Mouse (Mus musculus) large intestine, adult 2 months (tissue): ENCODE results near the gene Sesn3. TPM values are rescaled to one million over a fixed set of nuclear protein-coding genes. Genes with fewer than 3 reads are reported as not detected.

Experiments used
- DNase-seq: peaks from one replicate; pipeline ENCODE4 v3.0.0-alpha.2; 2012; ENCODE audit warnings: low read depth, low spot score
- WGBS: fragments of 180-500 bp; shearing (Covaris S2); methylation state at CpG from one replicate; pipeline ENCODE4 v1.1.7; 2018; 5-methylcytosine and 5-hydroxymethylcytosine counted together
- polyA plus RNA-seq: library from polyadenylated mRNA; depleted of rRNA; stranded (reverse); fragments of >200 nt; gene quantifications from 2 replicates; pipeline ENCODE4 v1.2.3, GENCODE M21; 2012

Gene Sesn3
- polyA plus RNA-seq, 1 experiment = 3.2 TPM

DNA sequence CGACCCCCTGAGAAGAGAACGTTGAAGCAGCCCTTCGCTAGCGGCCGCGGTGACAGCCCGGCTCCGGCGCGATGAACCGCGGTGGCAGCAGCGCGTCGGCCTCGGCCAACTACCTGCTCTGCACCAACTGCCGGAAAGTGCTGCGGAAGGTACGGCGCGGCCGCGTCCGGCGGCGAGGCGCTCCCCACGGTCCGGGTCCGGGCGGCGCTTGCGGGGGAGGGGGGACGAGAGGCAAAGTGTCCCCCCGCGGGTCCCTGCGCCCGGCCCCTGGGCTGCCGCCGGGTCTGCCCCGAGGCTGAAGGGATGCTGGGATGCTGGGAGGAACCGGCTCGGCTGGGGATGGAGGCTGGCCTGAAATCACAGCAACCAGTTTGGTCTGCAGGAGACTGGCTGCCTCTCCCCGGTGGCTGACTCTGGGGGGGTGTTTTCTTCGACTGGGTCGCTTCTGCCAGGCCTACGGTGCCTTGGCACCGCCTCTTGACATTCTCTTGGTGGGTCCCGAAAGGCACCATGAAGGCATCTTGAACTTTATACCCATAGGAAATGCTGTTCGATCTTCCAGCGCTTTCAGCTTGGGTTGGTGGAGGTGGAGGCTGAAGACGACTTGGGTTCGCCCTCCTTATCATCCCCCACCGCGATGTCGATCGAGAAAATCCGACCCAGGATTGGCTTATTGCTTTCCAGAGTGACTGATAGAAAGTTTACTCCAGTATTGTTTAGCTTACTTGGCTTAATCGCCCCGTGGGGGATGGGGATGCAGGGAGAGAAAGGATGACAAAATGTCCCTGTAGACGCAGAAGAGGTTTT is 1.8 kb downstream of the Sesn3 start:
- DNase-seq = no peak
- WGBS = 1% methylated on average over 61 of the region's 61 CpGs

DNA sequence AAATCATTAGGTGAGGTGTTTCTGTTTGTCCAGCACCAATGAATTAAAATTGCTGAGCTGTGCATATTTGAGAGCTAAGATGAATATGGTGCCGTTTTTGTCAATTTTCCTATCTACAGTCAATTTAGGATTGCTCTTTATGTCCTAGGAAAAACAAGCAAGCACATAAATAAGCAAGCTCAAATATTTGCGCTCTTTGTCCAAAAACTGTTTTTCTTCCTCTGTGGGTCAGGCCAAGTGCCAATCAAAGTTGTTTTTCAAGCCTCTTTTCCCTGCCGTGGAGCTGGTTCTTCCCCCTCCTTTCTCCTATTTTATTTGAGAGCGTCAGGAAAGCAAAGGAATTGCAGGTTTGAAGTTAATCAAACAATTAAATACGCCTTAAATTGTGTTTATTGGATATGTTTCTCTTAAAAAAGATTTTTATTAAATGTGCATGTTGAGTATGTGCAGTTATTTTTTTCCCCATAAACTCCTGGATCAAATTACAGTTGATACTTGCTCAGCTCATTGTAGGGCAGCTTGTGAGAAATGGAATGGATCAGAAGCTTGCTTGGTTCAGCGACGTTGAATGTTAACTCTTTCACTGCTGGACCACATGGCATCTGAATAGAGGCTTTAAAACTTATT is 2.6 kb downstream of the Sesn3 start:
- DNase-seq = no peak
- 3% methylated on average over 7 of the region's 7 CpGs for WGBS

DNA sequence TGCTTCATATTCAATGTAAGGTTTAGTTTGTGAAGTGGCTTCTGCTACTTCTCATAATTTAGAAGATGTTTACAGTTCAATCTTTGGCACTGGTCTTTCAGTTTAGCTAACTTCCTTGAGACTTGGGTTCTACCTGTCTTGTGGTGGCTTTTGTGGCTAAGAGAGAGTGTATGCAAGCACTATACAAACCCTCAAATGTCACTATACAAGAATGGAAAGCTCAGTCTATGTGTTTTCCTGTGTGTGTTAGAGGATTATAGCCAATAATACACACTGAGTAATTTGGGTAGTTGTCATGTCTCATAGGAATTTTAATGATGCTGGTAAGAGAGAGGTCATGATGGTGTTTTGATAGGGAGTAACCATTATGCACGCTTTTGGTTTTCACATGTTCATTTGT is 5.8 kb downstream of the Sesn3 start:
- 62% methylated on average over 1 of the region's 1 CpGs for WGBS

DNA sequence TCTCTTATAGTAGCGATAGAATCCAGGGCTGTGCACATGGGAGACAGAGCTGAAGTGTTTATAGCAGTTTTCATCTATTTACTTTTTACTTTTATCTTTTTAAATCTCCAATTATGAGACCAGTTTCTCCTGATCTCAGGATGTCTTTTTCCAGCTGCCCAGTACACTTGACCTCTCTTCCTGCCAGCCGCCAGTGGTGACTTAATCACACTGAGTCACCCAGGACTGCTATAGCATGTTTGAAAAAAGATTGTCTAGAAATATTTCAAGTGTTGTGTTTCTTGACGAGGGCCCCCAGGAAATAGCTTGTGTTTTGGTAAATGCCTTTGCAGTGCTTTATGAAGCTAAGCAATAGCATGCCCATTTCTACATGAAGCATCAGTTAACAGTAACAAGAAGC is 10.2 kb downstream of the Sesn3 start:
- DNase-seq = no peak
- 52% methylated on average over 3 of the region's 3 CpGs for WGBS

More for the DNA sequence above, 5.8 kb downstream of the Sesn3 start:
- DNase-seq = no peak

DNA sequence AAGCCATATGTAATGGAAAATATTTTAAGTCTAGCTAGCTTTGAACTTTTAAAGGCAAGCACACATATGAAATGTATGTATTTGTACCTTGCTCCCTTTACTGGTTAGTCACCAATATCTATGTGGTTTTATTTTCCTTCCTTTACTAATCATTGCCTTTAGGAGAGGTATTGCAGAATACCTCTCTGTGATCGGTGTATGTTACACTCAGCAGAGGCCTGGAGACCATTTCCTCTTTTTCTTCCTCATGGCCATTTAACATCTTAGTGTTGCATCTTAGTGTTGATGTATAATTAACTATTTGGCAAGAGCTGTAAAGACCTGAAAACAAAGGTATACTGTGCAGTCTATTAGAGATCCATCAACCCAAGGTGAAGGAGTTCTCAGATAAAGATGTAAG is 12.4 kb downstream of the Sesn3 start:
- 46% methylated on average over 1 of the region's 1 CpGs for WGBS

DNA sequence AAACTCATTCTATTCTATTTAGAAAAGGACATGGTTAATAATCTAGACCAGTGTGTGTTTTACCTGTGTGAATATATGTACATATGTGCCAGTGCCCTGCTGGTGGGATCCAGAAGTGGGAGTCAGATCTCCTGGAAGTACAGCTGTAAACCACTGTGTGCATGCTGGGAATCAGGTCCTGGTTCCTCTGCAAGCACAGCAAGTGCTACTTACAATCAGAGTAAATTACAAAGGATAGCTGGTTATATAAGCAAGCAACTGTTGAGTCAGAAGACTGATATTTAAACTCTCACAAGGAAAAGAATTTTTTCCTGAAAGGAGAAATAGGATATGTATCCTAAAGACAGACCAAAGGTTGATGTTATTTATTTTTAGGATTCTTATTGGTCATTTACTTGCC is 13.6 kb downstream of the Sesn3 start:
- no peak for DNase-seq

More for the DNA sequence above, 12.4 kb downstream of the Sesn3 start:
- DNase-seq = no peak

DNA sequence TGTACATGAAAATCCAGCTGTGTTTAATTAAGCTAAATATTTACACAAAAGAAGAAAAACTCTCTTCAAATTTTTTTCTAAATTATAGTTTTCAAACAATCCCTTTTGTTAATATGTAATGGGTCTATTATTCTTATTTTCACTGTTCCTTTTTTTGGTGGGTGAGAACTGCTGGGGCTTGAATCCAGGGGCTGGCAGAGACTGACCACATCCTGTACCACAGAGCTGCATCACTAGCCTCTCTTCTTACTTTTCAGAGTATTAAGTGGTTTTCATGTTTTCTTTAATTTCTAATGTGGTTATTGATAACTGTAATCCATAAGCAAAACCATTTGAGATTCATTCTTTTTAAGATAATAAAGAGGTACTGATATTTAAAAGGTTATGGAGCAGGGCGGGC is 19.0 kb downstream of the Sesn3 start:
- WGBS = 98% methylated on average over 1 of the region's 1 CpGs
- no peak for DNase-seq

DNA sequence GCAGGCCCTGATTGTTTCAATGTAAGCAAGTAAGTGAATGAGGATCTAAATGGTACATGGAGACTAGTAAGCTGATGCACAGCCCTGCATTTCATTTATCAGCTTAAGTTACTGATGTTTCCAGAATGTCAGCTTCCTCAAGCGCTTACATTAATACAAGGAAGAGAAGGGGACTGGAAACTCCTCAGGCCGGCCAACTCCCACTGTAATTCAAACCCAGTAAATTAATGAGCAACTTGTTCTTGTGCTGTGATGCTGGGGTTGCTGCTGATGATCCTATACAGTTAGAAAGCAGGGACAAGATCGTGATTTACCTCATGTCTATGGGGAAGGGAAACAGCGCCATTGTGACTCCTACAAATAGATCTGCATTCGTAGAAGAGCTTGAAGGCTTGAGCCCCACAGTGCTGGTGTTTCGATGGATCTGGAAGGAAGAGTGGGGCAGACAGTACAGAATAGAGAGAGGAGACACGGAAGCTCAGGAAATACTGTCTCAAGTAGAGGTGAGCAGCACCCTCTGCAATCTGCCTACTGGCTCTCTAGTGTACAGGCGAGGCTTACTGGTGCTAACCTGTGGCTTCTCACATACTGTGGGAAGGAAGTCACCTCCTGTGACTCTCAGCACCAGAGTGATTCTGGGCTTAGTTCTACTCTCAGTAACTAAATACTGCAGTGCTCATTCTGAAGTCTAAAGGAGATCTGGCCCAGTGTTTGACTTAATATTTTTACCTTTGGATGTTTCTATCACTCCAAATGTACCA is 21.0 kb downstream of the Sesn3 start:
- WGBS = 84% methylated on average over 8 of the region's 8 CpGs
- DNase-seq = no peak

DNA sequence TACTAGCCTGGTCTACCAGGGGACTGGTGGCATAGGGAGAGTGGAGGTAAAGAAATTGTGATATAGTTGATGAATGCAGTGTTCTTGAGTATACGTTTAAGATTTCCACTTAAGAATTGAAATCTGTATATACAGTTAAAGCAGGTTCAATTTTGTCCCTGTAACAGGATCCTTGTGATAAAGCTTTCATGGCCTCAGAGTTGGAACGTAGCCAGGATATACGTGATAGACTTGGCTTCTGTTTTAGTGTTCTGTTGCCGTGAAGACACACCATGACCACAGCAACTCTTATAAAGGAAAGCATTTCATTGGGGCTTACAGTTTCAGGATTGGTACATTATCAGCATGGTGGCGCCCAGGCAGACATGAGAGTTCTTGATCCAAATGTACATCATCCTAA is 22.3 kb downstream of the Sesn3 start:
- no peak for DNase-seq
- 67% methylated on average over 5 of the region's 5 CpGs for WGBS

DNA sequence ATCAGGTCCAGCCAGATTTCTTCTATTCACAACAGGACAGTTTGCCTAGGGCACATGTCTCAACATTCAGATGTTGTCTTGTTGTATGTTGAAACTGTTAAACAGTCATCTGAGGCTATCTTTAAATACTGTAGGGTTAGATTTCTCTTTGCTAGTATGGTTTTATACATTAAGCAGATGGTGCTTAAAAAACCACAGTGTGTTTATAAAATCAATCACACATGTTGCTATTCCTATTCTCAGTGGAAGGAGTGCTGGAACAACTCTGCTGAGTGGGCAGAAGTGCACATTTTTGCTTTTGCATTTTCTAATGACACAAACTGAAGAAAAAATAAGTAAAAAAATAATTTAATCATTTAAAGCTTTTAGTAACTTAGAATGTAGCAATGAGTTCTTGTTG is 25.0 kb downstream of the Sesn3 start:
- no peak for DNase-seq

DNA sequence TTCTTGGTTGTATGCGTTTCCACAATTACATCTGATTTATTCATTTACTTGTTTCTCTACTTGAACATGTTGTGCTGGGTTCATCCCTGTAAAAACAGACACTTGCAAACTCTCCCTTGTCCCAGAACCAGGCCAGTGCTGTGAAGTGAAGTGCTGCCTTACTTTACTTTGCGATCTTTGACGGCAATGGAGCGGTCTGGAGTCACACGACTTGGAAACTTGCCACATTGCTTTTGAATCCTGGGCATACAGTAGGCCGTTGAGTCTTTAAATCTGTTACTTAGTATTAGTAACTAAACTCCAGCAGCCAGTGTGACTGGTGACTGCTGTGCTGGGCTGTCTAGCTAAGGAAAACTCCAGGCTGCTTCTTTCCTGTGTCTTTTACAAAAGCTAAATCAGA is 25.9 kb downstream of the Sesn3 start:
- WGBS = 63% methylated on average over 6 of the region's 6 CpGs
- DNase-seq = no peak

DNA sequence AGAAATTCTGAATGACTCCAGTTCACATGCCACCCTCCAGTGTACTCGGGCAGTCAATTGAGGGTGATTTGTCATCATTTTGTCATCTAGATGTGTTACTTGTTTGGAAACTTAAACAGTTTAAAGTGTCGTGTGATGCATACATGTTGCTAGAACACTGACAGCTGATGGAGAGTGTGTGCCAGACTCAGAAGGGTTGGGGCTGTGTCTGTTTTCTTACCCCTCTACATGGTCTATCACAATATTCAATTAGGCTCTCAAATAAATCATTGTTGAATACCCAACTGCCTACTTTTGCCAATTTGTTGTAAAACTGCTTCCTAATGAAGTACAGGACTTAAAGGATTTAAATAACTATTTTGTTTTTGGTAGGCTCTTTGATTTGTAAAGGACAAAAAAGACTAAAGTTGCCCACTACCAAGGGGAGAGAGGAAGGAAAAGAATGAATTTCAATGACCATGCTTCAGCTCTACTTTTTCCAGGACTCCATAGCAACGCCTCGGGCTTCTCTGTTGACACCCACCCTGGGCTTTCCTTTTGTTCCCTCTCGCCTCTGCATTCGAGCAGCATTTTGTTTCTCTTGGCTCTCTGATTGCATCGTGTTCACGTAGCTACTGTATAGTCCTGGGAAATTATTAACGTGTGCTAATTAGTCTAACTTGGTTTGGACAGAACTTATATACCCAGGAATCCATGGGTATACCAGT is 29.5 kb downstream of the Sesn3 start:
- WGBS = 84% methylated on average over 9 of the region's 9 CpGs
- DNase-seq = no peak

DNA sequence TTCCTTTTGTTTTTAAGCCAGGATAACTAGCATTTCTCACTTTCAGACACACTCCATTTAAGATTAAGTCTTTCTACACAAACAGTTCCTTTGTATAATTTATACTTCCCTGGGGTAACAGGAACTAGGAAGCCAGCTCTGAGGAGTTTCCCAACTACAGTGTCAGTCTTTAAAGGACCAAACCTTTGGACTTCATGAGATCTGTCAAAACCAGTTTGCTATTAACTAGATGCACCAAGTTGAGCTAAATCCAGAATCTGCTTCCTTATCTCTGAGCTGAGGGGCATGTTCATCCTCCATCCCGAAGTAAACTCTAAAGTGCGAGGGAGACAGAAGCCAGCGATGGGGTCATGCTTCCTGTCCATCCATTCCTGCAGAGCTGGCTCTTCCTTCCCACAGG is 32.5 kb downstream of the Sesn3 start:
- 69% methylated on average over 3 of the region's 3 CpGs for WGBS
- no peak for DNase-seq

DNA sequence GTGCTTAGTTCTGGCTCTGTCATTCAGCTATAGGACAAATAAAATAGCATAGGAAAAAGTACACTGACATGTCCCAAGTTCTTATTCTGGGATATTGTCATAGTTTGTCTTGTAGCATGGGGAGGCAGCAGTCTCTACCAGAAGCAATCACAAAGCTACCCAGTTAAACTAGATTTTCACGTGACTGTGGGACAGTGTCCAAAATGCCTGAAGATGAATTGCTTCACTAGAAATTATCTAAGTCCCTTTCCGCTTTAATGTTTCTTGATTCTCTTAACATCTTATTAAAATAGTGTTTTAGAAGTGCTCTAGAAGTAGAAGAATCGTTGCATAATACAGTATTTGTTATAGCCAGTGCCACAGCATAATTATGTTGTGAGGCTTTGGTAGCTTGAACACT is 39.1 kb downstream of the Sesn3 start:
- WGBS = 57% methylated on average over 3 of the region's 3 CpGs
- no peak for DNase-seq

DNA sequence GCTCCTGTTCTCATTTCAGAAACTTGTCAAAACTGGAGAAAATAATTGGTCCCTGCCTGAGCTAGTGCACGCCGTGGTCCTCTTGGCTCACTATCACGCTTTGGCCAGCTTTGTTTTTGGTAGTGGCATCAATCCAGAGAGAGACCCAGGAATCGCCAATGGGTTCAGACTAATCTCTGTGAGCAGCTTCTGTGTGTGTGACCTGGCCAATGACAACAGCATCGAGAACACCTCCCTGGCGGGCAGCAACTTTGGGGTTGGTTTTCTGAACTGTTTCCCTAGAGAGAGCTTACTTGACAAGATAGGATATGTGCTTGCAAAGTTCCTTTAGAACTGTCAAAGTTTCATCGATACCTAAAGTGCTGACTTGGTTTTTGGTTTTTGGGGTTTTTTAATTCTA is 39.6 kb downstream of the Sesn3 start:
- WGBS = 82% methylated on average over 7 of the region's 7 CpGs
- no peak for DNase-seq

DNA sequence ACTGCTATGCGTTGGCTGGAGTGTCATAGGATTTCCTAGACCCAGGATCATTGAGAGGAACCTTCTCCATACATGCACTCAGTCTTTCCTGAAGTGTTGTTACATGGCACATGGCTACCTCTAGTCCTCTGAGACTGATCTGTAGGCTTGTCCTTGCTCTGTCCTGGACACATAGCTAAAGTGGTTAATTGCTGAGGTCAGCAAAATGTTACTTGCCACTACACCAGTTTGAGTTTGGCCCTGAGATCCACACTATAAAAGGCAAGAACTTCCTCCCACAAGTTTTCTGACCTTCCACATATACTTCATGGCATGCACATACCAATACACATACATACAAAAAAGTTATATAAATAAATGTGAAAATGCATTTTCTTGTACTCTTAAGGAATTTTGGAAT is 41.8 kb downstream of the Sesn3 start:
- WGBS = 95% methylated on average over 1 of the region's 1 CpGs
- DNase-seq = no peak

DNA sequence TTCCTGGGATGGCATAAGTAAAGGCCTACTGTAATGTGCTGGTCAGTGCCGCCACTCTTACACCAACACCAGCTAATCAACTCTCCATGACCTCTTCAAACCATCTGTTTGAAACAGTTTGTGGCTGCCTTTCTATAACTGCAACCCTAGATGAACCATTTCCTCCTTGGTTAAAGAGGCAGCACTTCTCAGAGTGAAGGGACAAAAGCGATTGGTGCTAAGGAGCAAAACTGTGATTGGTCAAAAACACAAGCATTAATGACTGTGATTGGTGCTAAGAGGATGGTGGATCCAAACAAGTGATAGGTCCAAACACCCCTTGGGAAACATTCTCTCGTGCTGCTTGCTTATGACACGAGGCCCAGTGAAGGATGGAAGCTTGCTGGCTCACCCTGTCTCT is 61.0 kb downstream of the Sesn3 start:
- no peak for DNase-seq
- 74% methylated on average over 4 of the region's 4 CpGs for WGBS

DNA sequence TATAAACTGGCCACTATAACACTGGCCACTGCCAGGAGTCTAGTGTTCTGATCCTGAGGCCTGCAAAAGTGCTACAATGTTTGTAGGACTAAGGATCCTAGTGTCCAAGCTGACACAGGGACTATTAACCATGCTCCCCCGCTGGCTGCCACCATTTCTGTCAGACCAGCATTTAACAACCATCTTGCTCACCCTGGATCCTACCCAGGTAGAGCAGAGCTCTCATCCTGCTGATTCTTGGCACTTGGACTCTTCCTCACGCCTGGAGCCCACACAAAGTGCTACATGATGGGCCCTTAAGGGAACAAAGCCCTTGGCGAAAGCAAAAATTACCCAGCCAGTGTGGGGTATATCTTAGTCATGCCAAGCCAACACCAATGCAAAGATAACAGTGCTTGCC is 62.0 kb downstream of the Sesn3 start:
- WGBS = 83% methylated on average over 3 of the region's 3 CpGs
- DNase-seq = no peak

DNA sequence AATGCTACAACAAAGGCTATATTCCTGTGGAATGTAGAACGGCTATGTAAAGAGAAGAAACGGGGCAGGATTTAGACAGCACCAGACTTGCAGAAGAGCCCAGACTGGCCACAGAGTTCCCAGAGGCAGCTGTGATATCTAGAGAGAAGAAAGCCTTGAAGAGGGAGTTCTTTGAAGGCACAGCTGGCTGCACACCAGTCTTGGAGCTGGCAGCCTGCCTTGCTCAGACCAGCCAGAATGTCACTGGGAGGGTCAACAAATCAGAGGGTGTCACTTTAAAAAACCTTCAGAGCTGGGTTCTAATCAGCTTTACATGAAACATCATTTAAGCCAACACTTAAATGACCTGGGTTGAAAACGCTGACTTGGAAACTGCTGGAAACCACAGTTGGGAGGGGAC is 63.8 kb downstream of the Sesn3 start:
- no peak for DNase-seq
- 72% methylated on average over 3 of the region's 3 CpGs for WGBS

DNA sequence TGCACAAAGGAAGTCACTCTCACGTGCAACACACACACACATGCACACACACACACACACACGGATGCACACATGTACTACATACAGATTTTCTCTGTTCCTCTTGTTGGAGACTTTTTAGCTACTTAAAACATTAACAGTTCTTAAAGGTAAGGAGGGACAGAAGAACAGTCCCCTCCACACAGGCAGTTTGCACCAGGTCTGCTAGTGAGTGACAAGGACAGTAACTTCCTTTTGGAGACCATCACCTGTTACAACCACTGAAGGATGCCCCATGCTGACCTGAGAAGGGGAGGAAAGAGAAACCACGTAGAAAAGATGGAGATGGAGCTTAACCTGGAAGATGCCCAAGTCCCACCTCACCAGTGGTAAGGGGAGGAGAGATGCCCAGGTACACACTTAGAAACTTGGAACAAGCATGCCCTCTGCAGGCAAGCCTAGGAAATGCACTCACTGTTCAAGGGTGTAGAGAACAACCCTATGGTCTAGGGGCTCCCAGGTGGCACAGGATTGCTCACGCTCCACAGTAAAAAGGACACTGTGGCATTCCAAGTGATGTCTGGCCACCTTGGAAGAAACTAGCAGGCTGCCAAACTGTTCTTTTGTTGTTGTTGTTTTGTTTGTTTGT is 67.3 kb downstream of the Sesn3 start:
- DNase-seq = no peak
- WGBS = 56% methylated on average over 4 of the region's 4 CpGs
